ENCODE assay signal across 12 mouse cellular contexts in genomic region chr10:26345879-26346278, GRCm38 (mm10). TPM values are rescaled to one million over a fixed set of nuclear protein-coding genes. Genes with fewer than 3 reads are reported as not detected.
A peak's percentile ranks its signal among the peaks of the same experiment; 100 is the strongest.
DNase-seq lines count a peak whose midpoint lies in the region; ATAC-seq and TF ChIP-seq lines count a peak whose summit lies in the region.
"Had no signal": no experiment of that assay in that cellular context is flagged by ENCODE, and none has a peak within 500 bp of the region (broad histone marks: within the 10 kb centered on the region; RNA-seq: fewer than 3 reads in every experiment).

No protein-coding gene starts in this region.

- intact Hi-C loops in left cerebral cortex, adult 2 months (cut with DNase I): loop anchor here (5.0 kb wide), 3 partner anchors 664 to 1079 kb away; no protein-coding TSS in a partner anchor
- intact Hi-C loops in left cerebral cortex, postnatal 36 days (cut with DNase I): loop anchor here (10.0 kb wide), 2 partner anchors 661 to 1081 kb away; no protein-coding TSS in a partner anchor

- ATAC-seq in forebrain, embryonic 14.5 days: no peak
- no peak for ATAC-seq in forebrain, embryonic 15.5 days (replicated peaks)
- ATAC-seq in megakaryocyte, adult 5-6 weeks (ENCODE audit: poor library complexity, severe bottlenecking): no peak

- no peaks in the 10 kb centered on the region for H3K27me3 ChIP-seq in forebrain, embryonic 14.5 days (replicated peaks; ENCODE audit: control insufficient read depth, insufficient read depth, low read length)
- no peaks in the 10 kb centered on the region for H3K27me3 ChIP-seq in forebrain, embryonic 15.5 days
- H3K27me3 ChIP-seq in splenic B cell, adult 2 months (ENCODE audit: control insufficient read depth, insufficient read depth, low read length, poor library complexity, severe bottlenecking): no peaks in the 10 kb centered on the region

- H3K4me3 ChIP-seq in forebrain, embryonic 14.5 days (ENCODE audit: low read depth, low read length): no peak overlapping the region
- no peak overlapping the region for H3K4me3 ChIP-seq in forebrain, embryonic 15.5 days
- no peak overlapping the region for H3K4me3 ChIP-seq in left cerebral cortex, adult 2 months
- H3K4me3 ChIP-seq: erythroblast, embryonic 14.5 days had no signal

- TF ChIP-seq CTCF in left cerebral cortex, adult 2 months (IDR thresholded peaks at IDR 0.05): peak; percentile 66

- no peaks in the 10 kb centered on the region for H3K4me1 ChIP-seq in forebrain, embryonic 14.5 days (ENCODE audit: control insufficient read depth, insufficient read depth, low read length)
- no peaks in the 10 kb centered on the region for H3K4me1 ChIP-seq in forebrain, embryonic 15.5 days

- H3K9me3 ChIP-seq in forebrain, embryonic 14.5 days (replicated peaks; ENCODE audit: control insufficient read depth, low read length): no peaks in the 10 kb centered on the region
- no peaks in the 10 kb centered on the region for H3K9me3 ChIP-seq in forebrain, embryonic 15.5 days

- H3K36me3 ChIP-seq in forebrain, embryonic 14.5 days (ENCODE audit: control insufficient read depth, insufficient read depth, low read length): peaks cover 32% of the 10 kb centered on the region
- peaks cover 24% of the 10 kb centered on the region for H3K36me3 ChIP-seq in forebrain, embryonic 15.5 days
- H3K36me3 ChIP-seq in splenic B cell, adult 2 months (ENCODE audit: control insufficient read depth, insufficient read depth, low read length, poor library complexity, severe bottlenecking): peaks cover 10% of the 10 kb centered on the region; the same call in 1 of the 2 replicates

- H3K27ac ChIP-seq in forebrain, embryonic 14.5 days (ENCODE audit: low read depth, low read length): no peak overlapping the region
- no peak overlapping the region for H3K27ac ChIP-seq in forebrain, embryonic 15.5 days (replicated peaks)
- no peak overlapping the region for H3K27ac ChIP-seq in left cerebral cortex, adult 2 months
- H3K27ac ChIP-seq: liver, embryonic 14.5 days; macrophage had no signal

- DNase-seq in forebrain, embryonic 14.5 days (ENCODE audit: low spot score): peak; percentile 28
- DNase-seq in left cerebral cortex, adult 2 months (ENCODE audit: extremely low spot score in 1 of 2, low spot score in 2 of 2): no peak
- DNase-seq in left cerebral cortex, postnatal 36 days (ENCODE audit: low spot score in 2 of 2): no peak
- peak; percentile 64 for DNase-seq in NIH3T3 (ENCODE audit: low read depth)
- DNase-seq in splenic B cell, adult 2 months (ENCODE audit: low read depth, low spot score): peak; percentile 31
- no peak for DNase-seq in cerebellum, adult 9-10 months
- DNase-seq: cerebellum, postnatal 10 days had no signal

- WGBS in forebrain, embryonic 14.5 days: 95% methylated on average over 1 of the region's 1 CpGs
- 93% methylated on average over 1 of the region's 1 CpGs for WGBS in forebrain, embryonic 15.5 days

- H3K4me2 ChIP-seq in forebrain, embryonic 14.5 days (ENCODE audit: low read length): no peak overlapping the region
- no peak overlapping the region for H3K4me2 ChIP-seq in forebrain, embryonic 15.5 days (replicated peaks)

- no peak overlapping the region for H3K9ac ChIP-seq in forebrain, embryonic 14.5 days (ENCODE audit: low read length)
- no peak overlapping the region for H3K9ac ChIP-seq in forebrain, embryonic 15.5 days (replicated peaks)
- H3K9ac ChIP-seq: liver, embryonic 14.5 days had no signal

RNA-seq across cellular contexts. Expression of gene L3mbtl3, which starts 29.9 kb away (rescaled TPM):
- polyA plus RNA-seq in forebrain, embryonic 14.5 days (2014; fragmentation: Nextera tagmentation; extraction: Ambion mirVana): 18.0 and 24.5 TPM in 2 replicates
- polyA plus RNA-seq in forebrain, embryonic 15.5 days (2015; fragmentation: Nextera tagmentation; extraction: Ambion mirVana): 24.9 and 26.6 TPM in 2 replicates
- 10 to 100 TPM; 24.5 to 29.9 TPM for total RNA-seq in left cerebral cortex, adult 2 months (2021)
- total RNA-seq in left cerebral cortex, postnatal 36 days (2021): 10 to 100 TPM; 27.1 to 27.7 TPM
- 10.6 and 15.7 TPM in 2 replicates for total RNA-seq in megakaryocyte, adult 5-6 weeks (2015)
- total RNA-seq in megakaryocyte, adult 5-6 weeks (2017): 17.2 and 17.3 TPM in 2 replicates

Comparison
In these comparisons a context has a peak if more than half of its experiments do, and no peak if none do; other contexts are left out.
1. DNase-seq: peak in forebrain, embryonic 14.5 days (single experiment), NIH3T3 (single experiment) and splenic B cell, adult 2 months (single experiment); none in left cerebral cortex, adult 2 months (0 of 2), left cerebral cortex, postnatal 36 days (0 of 2) and cerebellum, adult 9-10 months (single experiment).